Mouse (Mus musculus) cerebellum, adult 2 months (tissue): ENCODE results near the gene Pcyox1. TPM values are rescaled to one million over a fixed set of nuclear protein-coding genes. Genes with fewer than 3 reads are reported as not detected.

ENCODE experiments used
- polyA plus RNA-seq: library from polyadenylated mRNA; depleted of rRNA; stranded (reverse); fragments of >200 nt; gene quantifications from 2 replicates; pipeline ENCODE4 v1.2.3, GENCODE M21; 2012; rRNA removed

Gene Pcyox1
- polyA plus RNA-seq, 1 experiment: 61.1 TPM

Other genes with a start within 250 kb of the Pcyox1 start
- 13.9 and 16.1 TPM in 2 replicates for gene Tgfa, start 201.9 kb downstream of the Pcyox1 start, polyA plus RNA-seq
- gene Fam136a, start 31.5 kb downstream of the Pcyox1 start, polyA plus RNA-seq: 22.4 and 22.6 TPM in 2 replicates
- gene Snrpg, start 25.9 kb downstream of the Pcyox1 start, polyA plus RNA-seq: 62.2 and 74.2 TPM in 2 replicates
- gene Tia1, start 7.1 kb upstream of the Pcyox1 start, polyA plus RNA-seq: 119 and 133 TPM in 2 replicates
- 0.82 and 1.1 TPM in 2 replicates for gene Gm44790, start 29.5 kb upstream of the Pcyox1 start, polyA plus RNA-seq
- gene C87436, start 41.2 kb upstream of the Pcyox1 start, polyA plus RNA-seq: 24.3 and 25.3 TPM in 2 replicates
- gene Pcbp1, start 129.2 kb upstream of the Pcyox1 start, polyA plus RNA-seq: 179 and 186 TPM in 2 replicates
- 2.1 and 2.5 TPM in 2 replicates for gene Asprv1, start 231.0 kb upstream of the Pcyox1 start, polyA plus RNA-seq